Mouse (Mus musculus): ENCODE results near the gene Slc39a5.

DNA sequence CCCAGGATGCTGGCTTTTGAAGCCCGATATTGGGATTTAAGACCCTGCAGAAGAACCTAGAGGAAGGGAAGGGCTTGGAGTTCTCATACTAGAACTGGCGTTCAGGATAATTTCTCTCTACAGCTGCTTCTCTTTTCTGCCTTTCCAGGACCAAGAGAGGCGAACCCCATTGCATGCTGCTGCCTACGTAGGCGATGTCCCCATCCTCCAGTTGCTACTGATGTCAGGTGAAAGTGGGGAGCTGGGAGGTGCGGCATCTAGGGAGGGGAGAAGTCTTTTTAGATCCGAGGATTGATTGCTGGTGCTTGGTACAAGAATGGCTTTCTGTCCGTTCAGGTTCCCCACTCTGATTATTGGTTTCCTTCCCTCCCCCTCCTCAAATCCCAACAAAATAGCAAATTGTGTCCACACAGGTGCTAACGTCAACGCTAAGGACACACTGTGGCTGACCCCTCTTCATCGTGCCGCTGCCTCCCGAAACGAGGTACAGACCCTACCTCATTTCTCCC, 23.0 kb downstream of the Slc39a5 start:
- TF ChIP-seq CTCF (conservative IDR thresholded peaks at IDR 0.05; ENCODE audit: insufficient read depth, insufficient read length, low read depth, low read length): no peak
- TF ChIP-seq POLR2A (IDR thresholded peaks at IDR 0.05; ENCODE audit: low read depth, low read length): no peak
